Mouse (Mus musculus) kidney, postnatal 14 days (tissue): ENCODE measurements at regions not wholly inside any gene's neighbourhood (a gene's known extent, or its start where the extent isn't known, plus 50 kb on each side); places are given as distances from the start of the nearest gene placed in this dataset.

Experiments
- DNase-seq: peaks from one replicate; pipeline ENCODE4 v3.0.0; 2022; ENCODE audit warnings: mixed read lengths

DNA sequence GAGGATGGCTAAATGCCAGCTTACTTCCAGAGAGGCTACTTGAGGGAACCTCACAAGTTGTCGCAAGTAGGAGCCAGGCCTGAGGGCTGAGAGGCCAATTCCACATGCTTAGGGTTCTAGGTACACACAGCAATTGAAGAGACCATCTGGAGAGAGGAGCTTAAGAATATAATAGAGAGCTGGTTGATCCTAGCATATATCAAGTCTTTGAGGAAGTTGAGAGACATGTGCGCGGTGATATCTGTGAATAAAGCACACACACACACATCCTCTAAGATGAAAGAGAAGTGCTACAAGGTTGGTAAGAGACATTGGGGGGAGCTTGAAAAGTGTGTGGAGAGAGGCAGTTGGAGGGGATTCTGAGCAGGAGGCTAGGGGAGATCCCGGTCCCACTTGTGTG is 189.5 kb downstream of the Zfp462 start:
- DNase-seq, result no peak

GRCm38 (mm10) chr4:55134791-55135190 is 189.9 kb downstream of the Zfp462 start:
- no peak for DNase-seq

DNA sequence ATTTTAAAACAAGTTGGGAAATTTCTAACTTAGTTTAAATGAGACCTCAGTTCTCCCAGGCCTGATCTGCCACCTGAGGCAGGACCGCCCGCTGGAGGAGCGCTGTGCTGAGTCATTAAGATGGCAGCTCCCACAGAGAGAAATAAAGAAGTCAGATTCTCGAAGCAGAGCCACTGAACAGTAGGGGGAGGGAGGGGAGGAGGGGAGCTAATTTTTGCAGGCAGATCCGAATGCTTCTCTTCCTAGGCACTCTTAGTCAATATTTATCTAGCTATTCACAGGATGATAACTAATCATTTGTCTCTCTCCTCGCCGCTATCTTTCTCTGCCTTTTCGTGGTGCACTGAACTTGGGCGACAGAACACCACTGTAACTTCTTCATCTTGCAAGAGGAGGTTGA is 191.4 kb downstream of the Zfp462 start:
- no peak for DNase-seq

GRCm38 (mm10) chr4:55137781-55138394 is 193.0 kb downstream of the Zfp462 start:
- no peak for DNase-seq

DNA sequence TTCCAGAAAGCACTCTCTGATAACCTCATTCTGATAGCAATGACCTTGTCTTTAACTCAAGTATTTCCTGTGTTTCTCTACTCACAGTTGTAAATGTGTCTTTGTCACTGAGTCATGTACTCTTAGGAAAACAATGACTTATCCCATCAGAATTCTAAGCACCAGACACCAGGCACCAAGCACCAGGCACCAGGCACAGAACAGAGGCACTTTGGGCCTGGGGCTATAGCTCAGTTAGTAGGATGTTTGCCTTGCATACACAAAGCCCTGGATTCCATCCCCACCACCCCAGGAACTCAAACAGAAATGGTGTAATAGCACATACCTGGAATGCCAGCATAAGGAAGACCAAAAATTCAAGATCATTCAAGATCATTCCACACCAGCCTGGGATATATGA is 196.5 kb downstream of the Zfp462 start:
- no peak for DNase-seq

GRCm38 (mm10) chr4:55141923-55142732 is 197.3 kb downstream of the Zfp462 start:
- DNase-seq, result no peak

DNA sequence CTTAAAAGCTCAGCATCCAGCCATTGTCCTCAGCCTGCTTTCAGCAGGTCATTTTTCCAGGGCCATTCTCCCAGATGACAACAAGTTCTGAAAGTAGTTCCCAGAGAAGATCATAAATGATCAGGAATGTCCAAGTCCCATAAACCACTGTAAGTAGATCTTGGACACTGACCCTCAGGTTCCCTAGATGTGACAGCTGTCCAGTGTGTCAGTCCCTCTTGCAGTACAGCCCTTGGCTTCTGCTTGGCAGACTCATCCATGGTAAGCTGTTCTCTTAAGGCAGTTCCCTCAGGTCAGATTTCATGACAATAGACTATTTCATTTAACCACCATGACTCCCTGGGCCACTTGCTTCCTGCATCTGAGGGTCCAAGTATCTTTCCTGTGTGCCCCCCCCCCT is 198.6 kb downstream of the Zfp462 start:
- DNase-seq, result no peak

- no peak for DNase-seq
These were observed 200.1 kb downstream of the Zfp462 start for GRCm38 (mm10) chr4:55144995-55145394.

DNA sequence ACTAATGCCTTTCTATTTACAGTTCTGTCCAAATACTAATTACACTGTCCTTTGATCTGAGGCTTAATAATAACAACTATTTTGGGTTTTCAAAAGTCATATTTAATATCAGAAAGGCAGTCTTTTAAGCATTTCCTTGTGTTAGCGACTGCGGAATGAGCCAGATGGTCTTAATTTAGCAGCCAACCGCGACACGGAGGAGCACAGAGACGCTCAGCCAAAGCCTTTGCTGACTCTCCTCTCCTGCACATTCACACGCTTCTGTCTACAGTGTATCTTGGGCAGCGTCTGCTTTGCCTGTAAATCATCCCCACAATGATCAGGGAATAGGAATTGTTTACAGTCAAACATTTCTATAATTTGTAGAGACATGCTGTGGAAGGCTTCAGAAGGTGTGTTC is 201.1 kb downstream of the Zfp462 start:
- DNase-seq, result no peak

GRCm38 (mm10) chr4:55148380-55148779 is 201.5 kb upstream of the Rad23b start:
- DNase-seq, result no peak

DNA sequence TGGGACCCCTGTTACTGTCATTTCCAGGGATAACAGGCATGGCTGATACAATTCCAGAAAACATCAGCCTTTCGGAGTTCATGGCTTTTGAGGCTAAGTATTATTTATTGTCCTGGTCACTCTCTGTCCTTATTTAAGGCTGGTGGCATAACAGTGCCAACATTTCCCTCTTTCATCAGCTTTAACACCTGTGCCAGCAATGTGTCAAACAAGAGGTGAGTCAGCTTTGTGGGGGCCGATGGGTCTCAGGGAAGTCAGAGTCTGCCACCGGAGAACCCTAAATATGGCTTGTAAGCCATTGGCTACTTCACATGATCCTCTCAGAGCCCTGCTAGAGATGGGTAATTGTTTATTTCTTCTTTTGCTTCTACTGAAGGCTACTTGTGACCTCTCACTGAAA is 195.3 kb upstream of the Rad23b start:
- no peak for DNase-seq

GRCm38 (mm10) chr4:55158166-55158739 is 191.6 kb upstream of the Rad23b start:
- no peak for DNase-seq

DNA sequence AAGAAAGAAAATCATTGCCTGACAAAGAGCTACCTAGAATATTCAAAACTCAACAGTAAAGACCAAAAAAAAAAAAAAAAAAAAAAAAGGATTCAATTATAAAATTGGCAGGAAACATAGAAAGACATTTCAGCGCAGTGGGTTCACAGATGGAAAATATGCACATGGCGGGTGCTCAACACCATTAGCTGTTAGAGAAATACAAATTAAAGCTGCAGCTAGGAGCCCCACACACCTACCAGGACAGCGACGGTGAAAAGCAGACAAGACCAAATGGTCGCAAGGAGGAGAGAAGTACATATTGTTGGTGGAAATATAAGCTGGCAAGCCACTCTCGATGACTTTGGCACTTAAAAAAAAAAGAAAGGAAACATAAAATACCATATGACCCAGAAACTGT is 183.6 kb upstream of the Rad23b start:
- DNase-seq, result no peak

DNA sequence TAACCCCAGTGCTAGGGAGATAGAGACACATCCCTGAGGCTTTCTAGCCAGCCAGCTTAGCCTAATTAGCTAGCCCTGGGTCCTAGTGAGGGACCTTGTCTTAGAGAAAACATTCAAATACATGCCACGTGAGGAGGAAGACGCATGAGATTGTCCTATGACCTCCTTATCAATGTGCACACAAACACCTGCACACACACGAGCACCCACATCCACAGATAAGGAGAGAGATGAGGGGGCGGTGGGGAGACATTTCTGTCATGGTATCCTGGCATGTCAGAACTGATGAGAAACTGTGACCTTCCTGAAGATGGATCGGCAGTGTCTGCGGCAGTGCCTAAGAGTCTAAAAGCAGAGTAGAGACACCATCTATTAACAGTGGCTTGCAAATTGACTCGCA is 180.8 kb upstream of the Rad23b start:
- DNase-seq, result no peak

- no peak for DNase-seq
These were observed 177.4 kb upstream of the Rad23b start for GRCm38 (mm10) chr4:55172334-55172891.

- DNase-seq, result no peak
These were observed 173.8 kb upstream of the Rad23b start for GRCm38 (mm10) chr4:55176026-55176425.

GRCm38 (mm10) chr4:55179456-55179855 is 170.4 kb upstream of the Rad23b start:
- DNase-seq, result no peak

GRCm38 (mm10) chr4:55183519-55183918 is 166.3 kb upstream of the Rad23b start:
- no peak for DNase-seq

DNA sequence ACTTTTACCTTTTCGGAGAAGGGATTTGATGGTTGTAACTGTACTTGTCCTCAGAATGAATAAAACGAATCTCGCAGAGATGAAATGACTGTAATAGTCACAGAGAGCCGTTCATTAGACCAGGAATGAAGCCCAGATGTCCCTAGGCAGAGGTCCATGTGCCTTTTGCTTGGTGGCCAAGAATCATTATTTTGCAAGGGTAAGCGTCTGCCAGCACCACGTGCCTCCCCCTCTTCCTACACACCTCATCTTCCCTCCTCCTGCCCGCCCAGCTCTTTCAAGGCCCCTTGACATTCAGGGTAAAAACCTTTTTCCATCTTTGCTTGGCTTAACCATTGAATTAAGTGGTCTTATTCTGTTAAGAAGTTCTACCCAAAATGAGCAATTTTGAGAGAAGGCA is 161.1 kb upstream of the Rad23b start:
- no peak for DNase-seq

GRCm38 (mm10) chr4:55190586-55190985 is 159.3 kb upstream of the Rad23b start:
- no peak for DNase-seq

GRCm38 (mm10) chr4:55194061-55194460 is 155.8 kb upstream of the Rad23b start:
- DNase-seq, result no peak

DNA sequence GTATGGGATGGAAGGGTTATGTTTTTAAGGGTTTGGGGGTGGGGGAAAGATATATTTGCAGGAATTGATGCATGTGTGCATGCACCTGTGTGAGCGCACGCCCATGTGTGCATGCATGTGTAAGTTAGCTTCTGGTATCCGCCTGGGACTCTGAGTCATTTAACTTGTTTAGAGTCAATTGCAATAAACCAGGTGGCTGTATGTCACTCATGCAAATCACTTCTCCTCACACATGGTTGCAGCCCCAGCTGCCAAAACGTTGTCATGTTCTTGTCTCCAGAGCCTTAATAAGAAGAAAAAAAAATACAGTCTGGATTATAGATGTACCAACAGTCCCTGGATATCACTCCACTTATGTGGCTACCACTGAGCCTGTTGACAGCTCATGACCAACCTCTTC is 155.3 kb upstream of the Rad23b start:
- no peak for DNase-seq

GRCm38 (mm10) chr4:55203731-55204710 is 145.8 kb upstream of the Rad23b start:
- DNase-seq, result no peak
